Mouse (Mus musculus): ENCODE measurements around the gene Bysl. TPM values are rescaled to one million over a fixed set of nuclear protein-coding genes. Genes with fewer than 3 reads are reported as not detected.

Bysl gene
- total RNA-seq, 2 experiments from 2014 or later = 12.1 to 13.8 TPM

- peak; percentile 44 for DNase-seq
Measured at GRCm38 (mm10) chr17:47594183-47594968, 16.9 kb downstream of the Bysl start.

- DNase-seq = no peak
Measured at GRCm38 (mm10) chr17:47593854-47594182, 17.5 kb downstream of the Bysl start.

GRCm38 (mm10) chr17:47593215-47593853 lies 18.0 kb downstream of the Bysl start:
- DNase-seq = peak; percentile 91

GRCm38 (mm10) chr17:47591073-47591472 lies 20.2 kb downstream of the Bysl start:
- DNase-seq = no peak

- DNase-seq = no peak
Measured at GRCm38 (mm10) chr17:47588517-47588916, 22.8 kb downstream of the Bysl start.

- DNase-seq = no peak
Measured at GRCm38 (mm10) chr17:47580962-47581361, 30.3 kb downstream of the Bysl start.

GRCm38 (mm10) chr17:47578655-47579054 lies 32.6 kb downstream of the Bysl start:
- no peak for DNase-seq

GRCm38 (mm10) chr17:47574830-47575229 lies 36.5 kb downstream of the Bysl start:
- no peak for DNase-seq

- no peak for DNase-seq
Measured at GRCm38 (mm10) chr17:47574028-47574427, 37.3 kb downstream of the Bysl start.

- DNase-seq = no peak
Measured at GRCm38 (mm10) chr17:47572436-47572835, 38.9 kb downstream of the Bysl start.

GRCm38 (mm10) chr17:47571621-47572020 lies 39.7 kb downstream of the Bysl start:
- no peak for DNase-seq

GRCm38 (mm10) chr17:47568951-47569527 lies 42.3 kb downstream of the Bysl start:
- DNase-seq = no peak

GRCm38 (mm10) chr17:47568389-47568788 lies 42.9 kb downstream of the Bysl start:
- no peak for DNase-seq

- DNase-seq = no peak
Measured at GRCm38 (mm10) chr17:47567271-47567670, 44.0 kb downstream of the Bysl start.

GRCm38 (mm10) chr17:47566133-47566532 lies 45.2 kb downstream of the Bysl start:
- DNase-seq = no peak

GRCm38 (mm10) chr17:47564612-47565011 lies 46.7 kb downstream of the Bysl start:
- DNase-seq = no peak

- no peak for DNase-seq
Measured at GRCm38 (mm10) chr17:47562875-47563274, 48.4 kb downstream of the Bysl start.

- no peak for DNase-seq
Measured at GRCm38 (mm10) chr17:47559726-47560125, 51.6 kb downstream of the Bysl start.

- no peak for DNase-seq
Measured at GRCm38 (mm10) chr17:47557179-47557578, 54.1 kb downstream of the Bysl start.

GRCm38 (mm10) chr17:47554621-47555020 lies 56.7 kb downstream of the Bysl start:
- DNase-seq = no peak

- no peak for DNase-seq
Measured at GRCm38 (mm10) chr17:47552994-47553393, 58.3 kb downstream of the Bysl start.

- DNase-seq = no peak
Measured at GRCm38 (mm10) chr17:47551049-47551448, 60.2 kb downstream of the Bysl start.

All from gastrocnemius, postnatal 25 days (tissue).